Mouse (Mus musculus) thymus, adult 2 months (tissue): ENCODE results near the gene Sap25.

ENCODE experiments used
- CTCF ChIP-seq: fragments of 200-500 bp; IDR thresholded peaks from 2 replicates; pipeline ENCODE4 v1.5.1; 2012; ENCODE audit warnings: mild to moderate bottlenecking, control low read depth, low read length, moderate library complexity, borderline replicate concordance; ENCODE audit not compliant: control insufficient read depth, poor library complexity, insufficient read depth; ENCODE audit errors: extremely low read depth
- POLR2A ChIP-seq: fragments of 200-500 bp; IDR thresholded peaks from 2 replicates; pipeline ENCODE4 v1.6.1; 2012; ENCODE audit warnings: mild to moderate bottlenecking, low read length, control low read depth, moderate library complexity; ENCODE audit not compliant: control insufficient read depth, poor library complexity, insufficient read depth; ENCODE audit errors: extremely low read depth

GRCm38 (mm10) chr5:137599600-137599999 is 41.5 kb upstream of the Sap25 start:
- no peak for TF ChIP-seq CTCF
- TF ChIP-seq POLR2A = no peak
